Mouse (Mus musculus) hindbrain, embryonic 13.5 days (tissue): ENCODE data around the gene Actbl2. TPM values are rescaled to one million over a fixed set of nuclear protein-coding genes. Genes with fewer than 3 reads are reported as not detected.

ENCODE experiments used
- ATAC-seq: fragments of 200-750 bp; cut with Nextera tagmentation; 2 replicates; pipeline ENCODE4 v1.8.0; 2017; ENCODE audit warnings: moderate TSS enrichment; ENCODE audit not compliant: low FRiP score
- H3K27ac ChIP-seq: fragments of 300-500 bp; sonication (generic); 2 replicates; pipeline ENCODE4 v1.5.1; 2015; ENCODE audit warnings: inconsistent platforms, mild to moderate bottlenecking, moderate library complexity
- H3K27me3 ChIP-seq: fragments of 300-500 bp; sonication (generic); 2 replicates; pipeline ENCODE4 v1.6.1; 2015; ENCODE audit warnings: mild to moderate bottlenecking, inconsistent platforms
- H3K36me3 ChIP-seq: fragments of 300-500 bp; sonication (generic); 2 replicates; pipeline ENCODE4 v1.6.1; 2015; ENCODE audit warnings: mild to moderate bottlenecking, inconsistent platforms
- H3K4me1 ChIP-seq: fragments of 300-500 bp; sonication (generic); replicated peaks from 2 replicates; pipeline ENCODE4 v1.6.1; 2015; ENCODE audit warnings: inconsistent platforms
- H3K4me2 ChIP-seq: fragments of 300-500 bp; sonication (generic); 2 replicates; pipeline ENCODE4 v1.6.1; 2015; ENCODE audit warnings: inconsistent platforms, mild to moderate bottlenecking, moderate library complexity
- H3K4me3 ChIP-seq: fragments of 300-500 bp; sonication (generic); 2 replicates; pipeline ENCODE4 v1.5.1; 2015; ENCODE audit warnings: mild to moderate bottlenecking, inconsistent platforms
- H3K9ac ChIP-seq: fragments of 300-500 bp; sonication (generic); 2 replicates; pipeline ENCODE4 v1.6.1; 2015; ENCODE audit warnings: mild to moderate bottlenecking, inconsistent platforms
- H3K9me3 ChIP-seq: fragments of 300-500 bp; sonication (generic); 2 replicates; pipeline ENCODE4 v1.6.1; 2016; ENCODE audit warnings: inconsistent platforms
- WGBS: fragments of 180-500 bp; shearing (Covaris S2); methylation state at CpG from one replicate; pipeline ENCODE4 v1.1.7; 2015; 5-methylcytosine and 5-hydroxymethylcytosine counted together
- polyA plus RNA-seq: library from polyadenylated mRNA; unstranded; fragments of >200 nt; fragmentation: Nextera tagmentation; extraction: Ambion mirVana; gene quantifications from 2 replicates; pipeline ENCODE4 v1.2.1, GENCODE M21; 2015

Gene Actbl2
- polyA plus RNA-seq, 1 experiment from 2014 or later: not detected

GRCm38 (mm10) chr13:111291161-111291957 is 36.5 kb downstream of the Actbl2 start:
- Histone ChIP-seq H3K27ac (peak overlapping the region; percentile 45), H3K9me3 (no peaks in the 10 kb centered on the region), H3K9ac (no peak overlapping the region), H3K4me1 (peaks cover 8% of the 10 kb centered on the region), H3K36me3 (no peaks in the 10 kb centered on the region), H3K4me2 (no peak overlapping the region), H3K27me3 (no peaks in the 10 kb centered on the region), H3K4me3 (no peak overlapping the region)
- 78% methylated on average over 17 of the region's 17 CpGs for WGBS
- no peak; the same call in 1 of the 2 replicates for ATAC-seq

- H3K9ac ChIP-seq: no peak overlapping the region
- H3K36me3 ChIP-seq: no peaks in the 10 kb centered on the region
- H3K9me3 ChIP-seq: no peaks in the 10 kb centered on the region
- H3K27me3 ChIP-seq: no peaks in the 10 kb centered on the region
- WGBS: 45% methylated on average over 7 of the region's 7 CpGs
- no peak overlapping the region for H3K4me2 ChIP-seq
- H3K27ac ChIP-seq: peak overlapping the region; percentile 52; the same call in 1 of the 2 replicates
- no peak overlapping the region for H3K4me3 ChIP-seq
- ATAC-seq: peak; percentile 79
- H3K4me1 ChIP-seq: peaks cover 8% of the 10 kb centered on the region
Measured at GRCm38 (mm10) chr13:111291958-111292493, 37.2 kb downstream of the Actbl2 start.

DNA sequence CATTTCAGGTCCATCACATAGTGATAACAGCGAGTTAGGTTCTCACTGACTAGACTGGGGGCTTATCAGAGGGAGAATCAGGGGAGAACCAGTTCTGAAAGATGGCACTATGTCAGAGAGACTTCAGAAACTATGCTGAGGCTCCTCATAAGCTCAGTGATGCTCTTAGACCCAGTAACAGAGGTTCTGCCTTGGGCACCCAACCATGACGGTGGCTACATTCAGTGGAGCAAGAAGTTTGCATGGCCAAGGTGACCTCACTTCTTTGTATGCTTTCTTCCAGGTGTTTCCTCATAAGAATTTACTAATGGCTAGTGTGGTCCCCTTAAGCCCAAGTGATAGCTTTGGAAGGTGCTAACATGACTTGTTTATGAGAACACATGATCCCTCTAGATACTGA is 38.7 kb downstream of the Actbl2 start:
- 93% methylated on average over 2 of the region's 2 CpGs for WGBS
- H3K4me1 ChIP-seq: peaks cover 8% of the 10 kb centered on the region
- no peaks in the 10 kb centered on the region for H3K9me3 ChIP-seq
- H3K36me3 ChIP-seq: no peaks in the 10 kb centered on the region
- H3K9ac ChIP-seq: no peak overlapping the region
- ATAC-seq: no peak
- no peaks in the 10 kb centered on the region for H3K27me3 ChIP-seq
- H3K27ac ChIP-seq: no peak overlapping the region
- H3K4me3 ChIP-seq: no peak overlapping the region
- H3K4me2 ChIP-seq: no peak overlapping the region

DNA sequence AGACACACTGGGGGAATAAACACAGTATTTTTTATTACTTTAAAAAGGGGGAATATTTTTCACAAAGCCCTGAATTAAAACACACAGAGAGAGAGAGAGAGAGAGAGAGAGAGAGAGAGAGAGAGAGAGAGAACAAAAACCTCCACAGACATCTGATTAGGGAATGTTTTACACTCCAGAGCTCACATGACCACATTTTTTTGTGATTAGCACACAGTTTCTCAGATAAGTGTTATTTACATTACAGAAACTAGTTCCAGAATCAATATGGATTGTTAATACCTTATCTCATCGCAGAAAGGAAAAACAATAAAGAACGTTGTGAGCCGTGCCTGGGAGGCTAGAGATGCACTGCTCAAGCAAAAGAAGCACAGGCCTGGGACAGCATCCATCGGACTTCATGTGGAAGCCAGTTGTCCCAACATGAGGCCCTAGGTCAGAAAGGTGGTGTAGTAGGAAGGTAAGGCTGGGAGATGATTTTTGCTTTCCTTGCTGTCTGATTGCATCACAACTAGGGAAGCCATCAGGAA is 40.2 kb downstream of the Actbl2 start:
- no peak overlapping the region for H3K9ac ChIP-seq
- H3K4me1 ChIP-seq: peaks cover 8% of the 10 kb centered on the region
- H3K27ac ChIP-seq: no peak overlapping the region
- ATAC-seq: no peak
- H3K36me3 ChIP-seq: no peaks in the 10 kb centered on the region
- no peaks in the 10 kb centered on the region for H3K27me3 ChIP-seq
- WGBS: 86% methylated on average over 4 of the region's 4 CpGs
- H3K4me3 ChIP-seq: no peak overlapping the region
- no peak overlapping the region for H3K4me2 ChIP-seq
- H3K9me3 ChIP-seq: no peaks in the 10 kb centered on the region

- H3K4me1 ChIP-seq: peaks cover 8% of the 10 kb centered on the region
- H3K9ac ChIP-seq: no peak overlapping the region
- H3K4me3 ChIP-seq: no peak overlapping the region
- ATAC-seq: no peak
- WGBS: 77% methylated on average over 5 of the region's 5 CpGs
- H3K4me2 ChIP-seq: no peak overlapping the region
- no peaks in the 10 kb centered on the region for H3K9me3 ChIP-seq
- no peak overlapping the region for H3K27ac ChIP-seq
- H3K27me3 ChIP-seq: no peaks in the 10 kb centered on the region
- no peaks in the 10 kb centered on the region for H3K36me3 ChIP-seq
Measured at GRCm38 (mm10) chr13:111296029-111296428, 41.2 kb downstream of the Actbl2 start.

GRCm38 (mm10) chr13:111297614-111298013 is 42.8 kb downstream of the Actbl2 start:
- no peak overlapping the region for H3K27ac ChIP-seq
- no peak overlapping the region for H3K4me2 ChIP-seq
- H3K9me3 ChIP-seq: no peaks in the 10 kb centered on the region
- H3K36me3 ChIP-seq: no peaks in the 10 kb centered on the region
- 92% methylated on average over 6 of the region's 6 CpGs for WGBS
- H3K27me3 ChIP-seq: no peaks in the 10 kb centered on the region
- H3K9ac ChIP-seq: no peak overlapping the region
- ATAC-seq: no peak
- H3K4me3 ChIP-seq: no peak overlapping the region
- no peaks in the 10 kb centered on the region for H3K4me1 ChIP-seq

DNA sequence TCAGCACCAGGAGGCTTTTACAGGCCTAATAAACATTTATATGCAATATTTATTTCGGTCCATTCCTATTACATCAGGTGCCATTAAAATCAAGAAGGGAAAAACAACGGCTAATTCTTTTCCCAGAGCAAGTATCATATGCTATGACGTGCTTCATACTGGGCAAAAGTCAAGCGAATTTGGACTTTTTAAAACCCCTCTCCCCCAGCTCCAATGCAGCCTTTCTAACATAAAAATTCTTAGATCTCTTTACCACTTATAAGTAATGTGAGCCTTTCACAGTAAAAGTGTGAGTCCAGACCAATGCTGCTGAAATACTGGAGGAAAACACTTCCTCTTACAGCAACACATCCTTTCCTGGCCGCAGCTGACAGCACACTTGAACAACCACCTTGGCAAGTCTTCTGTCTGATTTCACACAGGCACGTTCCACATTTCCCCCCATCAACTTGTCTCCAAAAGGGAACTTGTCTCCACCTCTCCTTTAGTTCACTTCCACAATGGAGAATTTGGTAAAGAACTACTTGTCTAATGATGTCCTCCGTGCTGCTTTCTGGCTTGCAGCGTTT is 44.4 kb downstream of the Actbl2 start:
- Histone ChIP-seq H3K4me3 (no peak overlapping the region), H3K36me3 (no peaks in the 10 kb centered on the region), H3K27ac (no peak overlapping the region), H3K9me3 (no peaks in the 10 kb centered on the region), H3K9ac (no peak overlapping the region), H3K4me2 (no peak overlapping the region), H3K27me3 (no peaks in the 10 kb centered on the region), H3K4me1 (no peaks in the 10 kb centered on the region)
- 87% methylated on average over 8 of the region's 8 CpGs for WGBS
- no peak for ATAC-seq

GRCm38 (mm10) chr13:111300846-111301245 is 46.0 kb downstream of the Actbl2 start:
- Histone ChIP-seq H3K27me3 (no peaks in the 10 kb centered on the region), H3K4me3 (no peak overlapping the region), H3K9me3 (no peaks in the 10 kb centered on the region), H3K4me1 (no peaks in the 10 kb centered on the region), H3K4me2 (no peak overlapping the region), H3K9ac (no peak overlapping the region), H3K36me3 (no peaks in the 10 kb centered on the region), H3K27ac (no peak overlapping the region)
- 91% methylated on average over 2 of the region's 3 CpGs for WGBS
- ATAC-seq: no peak

DNA sequence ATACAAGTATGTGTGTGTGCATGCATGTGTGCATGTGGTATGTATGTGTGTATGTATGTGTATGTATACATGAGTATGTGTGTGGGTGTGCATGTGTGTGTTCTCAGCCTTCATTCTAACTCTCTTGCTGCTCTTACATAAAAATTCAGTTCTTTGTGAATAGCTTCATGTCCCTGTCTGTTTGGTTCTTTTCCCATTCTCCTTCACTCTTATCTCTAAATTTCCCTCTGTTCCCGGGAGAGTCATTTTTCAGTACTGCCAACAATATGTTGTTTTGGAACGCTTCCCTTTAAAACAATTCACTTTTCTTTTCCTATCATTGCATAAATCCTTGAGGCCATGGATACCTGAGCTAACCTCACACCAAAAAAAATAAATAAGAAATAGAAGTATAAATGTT is 46.6 kb downstream of the Actbl2 start:
- WGBS: 90% methylated on average over 2 of the region's 2 CpGs
- Histone ChIP-seq H3K4me2 (no peak overlapping the region), H3K27ac (no peak overlapping the region), H3K4me3 (no peak overlapping the region), H3K27me3 (no peaks in the 10 kb centered on the region), H3K4me1 (no peaks in the 10 kb centered on the region), H3K9ac (no peak overlapping the region), H3K36me3 (no peaks in the 10 kb centered on the region), H3K9me3 (no peaks in the 10 kb centered on the region)
- ATAC-seq: no peak

- Histone ChIP-seq H3K9ac (no peak overlapping the region), H3K27me3 (no peaks in the 10 kb centered on the region), H3K36me3 (no peaks in the 10 kb centered on the region), H3K4me1 (no peaks in the 10 kb centered on the region), H3K4me3 (no peak overlapping the region), H3K9me3 (no peaks in the 10 kb centered on the region), H3K4me2 (no peak overlapping the region), H3K27ac (no peak overlapping the region)
- 91% methylated on average over 2 of the region's 2 CpGs for WGBS
- ATAC-seq: no peak
Measured at GRCm38 (mm10) chr13:111304194-111304593, 49.4 kb downstream of the Actbl2 start.

- Histone ChIP-seq H3K36me3 (no peaks in the 10 kb centered on the region), H3K4me3 (no peak overlapping the region), H3K27ac (no peak overlapping the region), H3K27me3 (no peaks in the 10 kb centered on the region), H3K4me1 (0 out of 2 replicates have a peak, but pooled peaks cover 2% of the 10 kb centered on the region), H3K9ac (no peak overlapping the region), H3K4me2 (no peak overlapping the region), H3K9me3 (no peaks in the 10 kb centered on the region)
- ATAC-seq: no peak
- WGBS: 92% methylated on average over 5 of the region's 5 CpGs
Measured at GRCm38 (mm10) chr13:111304736-111305135, 49.9 kb downstream of the Actbl2 start.
